Mouse (Mus musculus) Patski (cell line): ENCODE results near the gene Prcd. TPM values are rescaled to one million over a fixed set of nuclear protein-coding genes. Genes with fewer than 3 reads are reported as not detected.

ENCODE experiments used
- ATAC-seq: fragments of 100-300 bp; one replicate; pipeline ENCODE4 v1.8.0; 2021
- CTCF ChIA-PET: fragments of 350-600 bp; sonication (Branson Sonifier 250); formaldehyde crosslinking; loops from one replicate; lab custom pipeline; 2022; ENCODE audit warnings: inconsistent platforms; lab: Charles Lee
- POLR2A ChIA-PET: fragments of 350-600 bp; sonication (Branson Sonifier 250); formaldehyde crosslinking; loops from one replicate; lab custom pipeline; 2022; ENCODE audit warnings: antibody characterized with exemption, inconsistent platforms; lab: Charles Lee
- DNase-seq: peaks from one replicate; pipeline ENCODE4 v3.0.0-alpha.2; 2011; ENCODE audit warnings: low read depth, low spot score
- H3K27me3 ChIP-seq: fragments of 371-371 bp; one replicate; pipeline ENCODE4 v1.5.1; 2021
- CTCF ChIP-seq: fragments of 100-300 bp; IDR thresholded peaks from one replicate; pipeline ENCODE4 v1.5.1; 2021
- in situ Hi-C: fragments of 300-500 bp; cut with MboI; formaldehyde crosslinking; loops from 3 replicates; pipeline ENCODE4 v1.11.1; 2018; ENCODE audit warnings: low pct_unique_long_range_greater_than_20kb, mixed read lengths
- polyA plus RNA-seq: library from polyadenylated mRNA; unstranded; gene quantifications from one replicate; pipeline ENCODE4 v1.2.3, GENCODE M21; 2021

Prcd gene
- polyA plus RNA-seq, 1 experiment from 2014 or later = 0.56 TPM

GRCm38 (mm10) chr11:116647340-116647991, 5.9 kb upstream of the Prcd start:
- ChIA-PET POLR2A (interaction anchor here (1.5 kb wide), 1 partner anchor 24 kb away, joined by 3 read pairs; no protein-coding TSS in a partner anchor), CTCF (interaction anchor here (0.9 to 7.4 kb wide), 2 partner anchors 24 to 160 kb away, joined by 4 to 53 read pairs; no protein-coding TSS in a partner anchor)
- DNase-seq = no peak
- no peak for TF ChIP-seq CTCF
- no peaks in the 10 kb centered on the region for H3K27me3 ChIP-seq
- ATAC-seq = no peak
- in situ Hi-C loops = no loop called here

- POLR2A ChIA-PET = no interaction called here
- no peaks in the 10 kb centered on the region for H3K27me3 ChIP-seq
- no peak for TF ChIP-seq CTCF
- DNase-seq = no peak
- in situ Hi-C loops = no loop called here
- CTCF ChIA-PET = interaction anchor here (0.9 to 7.4 kb wide), 2 partner anchors 23 to 160 kb away, joined by 4 to 53 read pairs; no protein-coding TSS in a partner anchor
- no peak for ATAC-seq
Measured at GRCm38 (mm10) chr11:116648213-116648921, 5.0 kb upstream of the Prcd start.

GRCm38 (mm10) chr11:116648976-116649375, 4.4 kb upstream of the Prcd start:
- in situ Hi-C loops = no loop called here
- no peak for DNase-seq
- CTCF ChIA-PET = interaction anchor here (0.9 to 2.8 kb wide), 2 partner anchors 22 to 159 kb away, joined by 3 to 10 read pairs; no protein-coding TSS in a partner anchor
- ATAC-seq = no peak
- no peaks in the 10 kb centered on the region for H3K27me3 ChIP-seq
- TF ChIP-seq CTCF = no peak
- POLR2A ChIA-PET = no interaction called here

GRCm38 (mm10) chr11:116649711-116650337, 3.5 kb upstream of the Prcd start:
- ATAC-seq = no peak
- POLR2A ChIA-PET = no interaction called here
- DNase-seq = no peak
- no peak for TF ChIP-seq CTCF
- in situ Hi-C loops = no loop called here
- CTCF ChIA-PET = interaction anchor here (0.9 to 2.8 kb wide), 2 partner anchors 21 to 158 kb away, joined by 3 to 10 read pairs; no protein-coding TSS in a partner anchor
- no peaks in the 10 kb centered on the region for H3K27me3 ChIP-seq

- in situ Hi-C loops = no loop called here
- POLR2A ChIA-PET = no interaction called here
- CTCF ChIA-PET = interaction anchor here (0.9 to 2.8 kb wide), 3 partner anchors 10 to 108 kb away, joined by 3 to 10 read pairs (median 3); no protein-coding TSS in a partner anchor
- no peak for TF ChIP-seq CTCF
- ATAC-seq (no peak), DNase-seq (no peak)
- no peaks in the 10 kb centered on the region for H3K27me3 ChIP-seq
Measured at GRCm38 (mm10) chr11:116650811-116651210, 2.5 kb upstream of the Prcd start.

GRCm38 (mm10) chr11:116651339-116651738, 2.0 kb upstream of the Prcd start:
- ChIA-PET POLR2A (no interaction called here), CTCF (interaction anchor here (0.9 to 2.8 kb wide), 3 partner anchors 11 to 108 kb away, joined by 3 to 10 read pairs (median 3); no protein-coding TSS in a partner anchor)
- H3K27me3 ChIP-seq = no peaks in the 10 kb centered on the region
- in situ Hi-C loops = no loop called here
- DNase-seq (no peak), ATAC-seq (no peak)
- TF ChIP-seq CTCF = no peak

- no peak for DNase-seq
- in situ Hi-C loops = no loop called here
- no peak for TF ChIP-seq CTCF
- no peak for ATAC-seq
- CTCF ChIA-PET = interaction anchor here (1.1 to 2.7 kb wide), 3 partner anchors 8 to 109 kb away, joined by 3 to 7 read pairs (median 3); no protein-coding TSS in a partner anchor
- H3K27me3 ChIP-seq = no peaks in the 10 kb centered on the region
- POLR2A ChIA-PET = no interaction called here
Measured at GRCm38 (mm10) chr11:116652330-116653098, 820 bp upstream of the Prcd start.

GRCm38 (mm10) chr11:116653709-116654221, 431 bp downstream of the Prcd start:
- ChIA-PET POLR2A (no interaction called here), CTCF (interaction anchor here (1.1 to 8.2 kb wide), 3 partner anchors 9 to 17 kb away, joined by 3 to 55 read pairs (median 7); no protein-coding TSS in a partner anchor)
- ATAC-seq = no peak
- H3K27me3 ChIP-seq = no peaks in the 10 kb centered on the region
- no peak for DNase-seq
- in situ Hi-C loops = no loop called here
- no peak for TF ChIP-seq CTCF

- CTCF ChIA-PET = interaction anchor here (2.7 to 8.2 kb wide), 2 partner anchors 11 to 17 kb away, joined by 7 to 55 read pairs; no protein-coding TSS in a partner anchor
- DNase-seq = no peak
- in situ Hi-C loops = no loop called here
- ATAC-seq = no peak
- no peak for TF ChIP-seq CTCF
- H3K27me3 ChIP-seq = no peaks in the 10 kb centered on the region
- POLR2A ChIA-PET = no interaction called here
Measured at GRCm38 (mm10) chr11:116654255-116654821, 1.0 kb downstream of the Prcd start, which contains the start of gene Cygb. Gene Cygb, minus strand, starts transcription at chr11:116654313.
